Mouse (Mus musculus) lung, postnatal 25 days (tissue): Measurements from ENCODE around the gene Nup50.

Experiments used
- DNase-seq: peaks from one replicate; pipeline ENCODE4 v3.0.0; 2022; ENCODE audit warnings: low spot score

Nup50 gene

GRCm38 (mm10) chr15:84953259-84953658, 30.0 kb downstream of the Nup50 start:
- DNase-seq = no peak

GRCm38 (mm10) chr15:84957851-84958250, 34.6 kb downstream of the Nup50 start:
- DNase-seq = no peak

GRCm38 (mm10) chr15:84958331-84958730, 35.1 kb downstream of the Nup50 start:
- DNase-seq = no peak

DNA sequence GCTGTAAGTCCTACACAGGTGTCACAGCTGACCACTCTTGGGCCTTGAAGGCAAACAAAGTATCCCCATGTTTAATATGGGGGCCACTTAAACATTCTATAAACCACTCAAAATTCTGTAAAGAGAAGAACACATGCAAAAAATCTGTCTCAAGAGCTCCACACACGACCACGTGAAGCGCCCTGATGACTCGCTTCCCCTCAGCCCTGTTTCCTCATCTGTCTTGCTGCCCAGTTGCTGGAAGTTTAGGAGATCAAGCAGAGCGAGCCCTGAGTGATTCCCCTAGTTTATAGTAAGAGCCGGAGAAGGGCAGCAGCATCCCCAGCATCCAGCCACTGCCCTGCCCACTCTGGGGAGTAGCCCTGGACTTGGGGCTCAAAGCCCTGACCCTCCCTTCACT, 36.7 kb downstream of the Nup50 start:
- no peak for DNase-seq

GRCm38 (mm10) chr15:84960692-84961091, 37.5 kb downstream of the Nup50 start:
- DNase-seq = no peak

GRCm38 (mm10) chr15:84962518-84962917, 39.3 kb downstream of the Nup50 start:
- no peak for DNase-seq

GRCm38 (mm10) chr15:84964771-84965170, 41.6 kb downstream of the Nup50 start:
- DNase-seq = no peak

GRCm38 (mm10) chr15:84965575-84966360, 42.6 kb downstream of the Nup50 start:
- no peak for DNase-seq

GRCm38 (mm10) chr15:84968534-84968933, 45.3 kb downstream of the Nup50 start:
- DNase-seq = no peak

- DNase-seq = no peak
These were observed 49.8 kb downstream of the Nup50 start for GRCm38 (mm10) chr15:84972860-84973543.

DNA sequence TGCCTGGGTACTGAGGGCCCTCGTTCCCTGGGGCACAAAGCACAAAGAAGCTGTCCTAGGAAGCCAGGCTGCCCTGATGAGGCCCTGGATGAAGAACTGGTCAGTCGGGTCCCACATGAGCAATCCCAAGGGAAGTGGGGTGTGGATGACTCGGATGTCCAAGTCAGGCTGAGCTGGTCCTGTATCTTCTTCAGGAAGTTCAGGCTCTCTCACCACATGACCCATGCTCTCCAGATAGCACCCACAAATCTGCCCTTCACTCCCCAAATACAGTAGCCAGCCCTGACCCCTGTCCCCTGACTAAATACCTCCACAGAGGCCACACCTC, 50.3 kb downstream of the Nup50 start:
- DNase-seq = no peak

DNA sequence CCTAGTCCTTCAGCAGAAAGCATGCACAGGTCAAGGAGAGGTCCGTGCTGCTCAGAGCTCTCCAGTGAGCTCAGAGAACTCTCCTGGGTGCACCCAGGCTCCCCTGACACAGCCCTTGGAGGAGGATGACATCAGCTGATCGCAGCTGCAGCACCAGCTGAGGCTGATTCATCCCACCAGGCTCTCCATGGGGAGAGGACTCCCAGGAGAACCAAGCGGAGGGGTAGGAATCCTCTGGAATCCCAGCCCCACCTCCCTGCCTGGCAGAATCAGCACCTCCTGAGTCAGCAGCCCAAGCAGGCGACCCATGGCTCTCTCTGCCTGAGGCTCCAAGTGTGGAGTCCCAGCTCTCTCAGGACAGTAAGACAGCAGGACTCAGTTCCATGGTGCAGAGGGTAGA, 52.5 kb downstream of the Nup50 start:
- no peak for DNase-seq

GRCm38 (mm10) chr15:84981609-84982313, 58.5 kb downstream of the Nup50 start:
- DNase-seq = no peak

GRCm38 (mm10) chr15:84982888-84983287, 59.7 kb downstream of the Nup50 start:
- no peak for DNase-seq

DNA sequence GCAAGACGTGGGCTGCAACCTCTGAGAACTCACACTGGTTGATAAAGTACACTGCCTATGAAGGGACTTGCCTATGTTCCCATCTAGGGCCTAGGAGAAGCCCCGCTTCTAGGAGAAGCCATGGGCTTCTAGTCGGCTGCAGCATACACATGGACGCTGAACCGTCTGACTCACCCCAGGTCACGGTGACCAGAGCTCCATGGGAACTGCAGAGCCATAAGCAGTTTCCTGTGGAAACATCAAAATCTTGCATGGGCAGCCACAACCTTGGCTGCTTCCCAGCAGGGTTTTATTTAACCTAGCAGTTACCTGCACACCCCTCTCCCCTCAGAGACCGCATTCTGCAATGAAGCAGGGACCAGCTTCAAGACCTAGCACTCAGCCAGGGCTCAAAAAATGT, 60.5 kb downstream of the Nup50 start:
- no peak for DNase-seq

DNA sequence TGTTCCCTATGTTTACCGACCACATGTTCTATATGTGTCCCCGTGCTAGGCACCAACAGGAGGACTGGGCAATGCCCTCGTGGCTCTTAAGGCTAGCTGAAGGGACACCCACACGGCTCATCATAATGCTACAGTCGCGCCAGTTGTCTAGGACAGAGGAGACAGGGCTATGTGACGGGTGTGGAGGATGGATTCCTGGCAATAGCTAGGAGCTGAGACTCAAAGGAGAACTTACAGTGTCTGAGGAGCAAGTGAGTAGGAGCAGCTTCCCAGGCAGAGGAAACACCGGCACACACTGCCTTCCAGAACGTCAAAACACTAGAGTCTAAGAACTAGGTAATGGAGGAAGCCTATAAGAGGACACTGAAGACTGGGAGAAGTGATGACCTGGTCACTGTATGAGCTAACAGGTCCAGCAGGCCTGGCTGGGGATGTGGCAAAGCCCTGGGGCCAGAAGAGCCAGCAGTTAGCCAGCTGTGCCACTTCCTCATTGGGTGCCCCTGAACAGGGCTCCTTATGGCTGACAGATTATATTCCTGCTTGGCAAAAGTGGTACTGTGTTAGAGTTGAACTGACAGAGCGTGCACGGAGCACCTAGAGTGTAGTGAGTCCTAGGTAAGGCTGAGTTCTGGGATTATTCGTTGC, 62.4 kb downstream of the Nup50 start:
- DNase-seq = no peak

DNA sequence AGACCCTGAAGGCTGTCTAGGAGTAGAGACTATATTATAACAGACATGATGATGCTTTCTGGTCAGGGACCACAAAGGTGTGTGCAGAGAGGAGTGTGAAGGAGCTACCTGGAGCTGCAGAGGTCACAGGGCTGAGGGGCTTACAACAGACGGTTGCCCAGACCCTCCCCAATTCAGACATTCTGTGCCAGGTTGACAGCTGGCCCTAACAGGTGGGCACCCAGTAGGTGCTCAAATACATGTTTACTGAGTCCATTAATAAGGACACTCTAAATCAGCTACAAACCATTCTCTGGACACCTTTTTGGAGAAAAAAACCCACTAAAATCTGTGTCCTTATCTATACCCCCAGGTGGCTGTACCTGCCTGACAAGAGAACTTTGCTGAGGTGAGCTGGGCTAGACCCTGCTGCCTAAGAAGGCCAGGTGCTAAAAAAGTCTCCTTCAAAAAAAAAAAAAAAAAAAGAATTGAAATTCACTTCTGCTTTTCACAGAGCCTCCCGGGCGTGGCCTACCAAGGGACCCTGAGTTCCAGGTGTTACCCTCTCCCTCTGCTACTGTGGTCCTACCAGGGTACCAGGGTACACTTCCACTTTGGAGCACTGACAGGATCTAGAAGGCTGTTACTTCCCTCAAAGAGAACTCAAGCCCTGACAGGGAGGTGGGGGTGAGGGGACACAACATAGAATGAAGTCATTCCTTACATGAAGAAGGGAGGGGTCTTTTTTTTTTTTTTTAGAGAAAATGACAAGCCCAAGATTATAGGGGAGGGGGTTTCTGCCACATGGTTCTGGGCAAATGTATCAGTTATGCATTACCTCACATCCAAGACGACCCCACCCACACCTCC, 63.2 kb downstream of the Nup50 start:
- DNase-seq = no peak

- no peak for DNase-seq
These were observed 64.0 kb downstream of the Nup50 start for GRCm38 (mm10) chr15:84987020-84987815.

- DNase-seq = peak; percentile 95
These were observed 64.9 kb downstream of the Nup50 start, which contains the start of gene 5031439G07Rik for GRCm38 (mm10) chr15:84987874-84988825. TSS of gene 5031439G07Rik (minus strand) at chr15:84988551.

DNA sequence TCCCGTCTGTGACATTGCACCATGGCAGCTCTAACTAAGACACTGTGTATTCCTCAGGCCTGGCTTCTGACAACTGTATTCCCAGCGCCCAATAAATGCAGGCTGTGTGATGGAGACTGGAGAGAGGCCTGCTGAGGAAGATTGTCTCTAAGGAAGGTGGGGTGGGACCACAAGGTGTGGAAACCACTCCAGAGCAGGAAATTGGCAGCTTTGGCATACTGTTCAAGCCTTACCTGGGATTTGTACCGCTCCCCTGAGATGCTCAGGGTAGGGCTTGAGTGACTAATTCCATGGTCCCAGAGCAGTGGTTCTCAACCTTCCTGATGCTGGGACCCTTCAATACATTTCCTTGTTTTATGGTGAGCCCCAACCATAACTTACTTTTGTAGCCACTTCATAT, 65.9 kb downstream of the Nup50 start:
- no peak for DNase-seq
